Mouse (Mus musculus) ES-E14 (cell line): Measurements from ENCODE around the gene Foxd2. TPM values are rescaled to one million over a fixed set of nuclear protein-coding genes. Genes with fewer than 3 reads are reported as not detected.

Source experiments
- DNase-seq: peaks from one replicate; pipeline ENCODE4 v3.0.0-alpha.2; 2013; ENCODE audit warnings: low read depth, low spot score
- H3K27ac ChIP-seq: 2 replicates; pipeline ENCODE4 v1.5.1; 2012; ENCODE audit warnings: low read depth, mild to moderate bottlenecking, low read length, moderate library complexity, mixed read lengths; ENCODE audit not compliant: poor library complexity, insufficient read depth, severe bottlenecking
- H3K36me3 ChIP-seq: 2 replicates; pipeline ENCODE4 v1.6.1; 2012; ENCODE audit warnings: mild to moderate bottlenecking, low read length, moderate library complexity, mixed read lengths; ENCODE audit not compliant: control insufficient read depth, poor library complexity, insufficient read depth, severe bottlenecking
- H3K4me1 ChIP-seq, 2 experiments: fragments of 150-350 bp in 1 of 2; sonication (generic) in 1 of 2; 2 replicates each; pipeline ENCODE4 v1.6.1; 2012; ENCODE audit warnings: low read length in 2 of 2, mild to moderate bottlenecking in 1 of 2, mixed read lengths in 1 of 2; ENCODE audit not compliant: control insufficient read depth in 2 of 2, insufficient read depth in 2 of 2, poor library complexity in 1 of 2
- H3K4me3 ChIP-seq, 2 experiments: fragments of 150-350 bp in 1 of 2; sonication (generic) in 1 of 2; 2 replicates each; pipeline ENCODE4 v1.5.1; 2012; ENCODE audit warnings: low read length in 2 of 2, low read depth in 1 of 2, mild to moderate bottlenecking in 1 of 2, mixed read lengths in 1 of 2; ENCODE audit not compliant: insufficient read depth in 1 of 2, poor library complexity in 1 of 2, severe bottlenecking in 1 of 2
- H3K9ac ChIP-seq: 2 replicates; pipeline ENCODE4 v1.6.1; 2012; ENCODE audit warnings: low read depth, mild to moderate bottlenecking, low read length, mixed read lengths; ENCODE audit not compliant: poor library complexity, insufficient read depth, severe bottlenecking
- H3K9me3 ChIP-seq: fragments of 150-350 bp; sonication (generic); 2 replicates; pipeline ENCODE4 v1.6.1; 2012; ENCODE audit warnings: low read depth, mild to moderate bottlenecking, low read length; ENCODE audit not compliant: control insufficient read depth, insufficient read depth
- CHD2 ChIP-seq: IDR thresholded peaks from 2 replicates; pipeline ENCODE4 v1.6.1; 2014; ENCODE audit warnings: mild to moderate bottlenecking, low read depth, low read length, inconsistent platforms
- HCFC1 ChIP-seq: IDR thresholded peaks from 2 replicates; pipeline ENCODE4 v1.6.1; 2012; ENCODE audit warnings: low read length, inconsistent platforms, borderline replicate concordance; ENCODE audit not compliant: insufficient read depth
- MAFK ChIP-seq: IDR thresholded peaks from 2 replicates; pipeline ENCODE4 v1.6.1; 2014; ENCODE audit warnings: mild to moderate bottlenecking, low read depth, low read length, inconsistent platforms; ENCODE audit not compliant: insufficient read depth
- ZC3H11A ChIP-seq: IDR thresholded peaks from 2 replicates; pipeline ENCODE4 v1.6.1; 2012; ENCODE audit warnings: low read depth, mild to moderate bottlenecking, inconsistent platforms, low read length, borderline replicate concordance
- ZNF384 ChIP-seq: IDR thresholded peaks from 2 replicates; pipeline ENCODE4 v1.6.1; 2012; ENCODE audit warnings: low read depth, low read length, inconsistent platforms
- in situ Hi-C, 2 experiments: fragments of 600-800 bp; cut with MboI; formaldehyde crosslinking; loops; one replicate each; pipeline ENCODE4 v1.15.1; 2025; ENCODE audit warnings: low sequenced_read_pairs in 2 of 2, inconsistent platforms in 1 of 2; ENCODE audit not compliant: unreplicated experiment in 2 of 2
- total RNA-seq: library from RNA; depleted of rRNA; stranded (reverse); fragments of 300-350 nt; gene quantifications from 2 replicates; pipeline ENCODE4 v1.2.3, GENCODE M21; 2012

The Foxd2 gene
- total RNA-seq, 1 experiment: 0.09 TPM

- Histone ChIP-seq H3K9ac (no peak overlapping the region), H3K4me1 (no peaks in the 10 kb centered on the region), H3K36me3 (no peaks in the 10 kb centered on the region), H3K27ac (no peak overlapping the region), H3K9me3 (no peaks in the 10 kb centered on the region), H3K4me3 (no peak overlapping the region)
- no peak for DNase-seq
- no peak for TF ChIP-seq CHD2
- no peak for TF ChIP-seq ZNF384
- TF ChIP-seq MAFK: no peak
- in situ Hi-C loops: no loop called here
Observed at GRCm38 (mm10) chr4:114947852-114948481, 39.3 kb upstream of the Foxd2 start.

GRCm38 (mm10) chr4:114947395-114947794 is 38.7 kb upstream of the Foxd2 start:
- peak; percentile 70 for TF ChIP-seq ZC3H11A
- no peak for TF ChIP-seq MAFK
- TF ChIP-seq CHD2: no peak
- TF ChIP-seq HCFC1: no peak
- no peaks in the 10 kb centered on the region for H3K9me3 ChIP-seq

GRCm38 (mm10) chr4:114946416-114946815 is 37.7 kb upstream of the Foxd2 start:
- DNase-seq: no peak
- H3K9ac ChIP-seq: no peak overlapping the region
- H3K4me1 ChIP-seq: no peaks in the 10 kb centered on the region
- TF ChIP-seq ZNF384: no peak
- no peak for TF ChIP-seq ZC3H11A
- TF ChIP-seq HCFC1: no peak
- TF ChIP-seq CHD2: no peak
- no peak for TF ChIP-seq MAFK
- no peaks in the 10 kb centered on the region for H3K9me3 ChIP-seq
- no peaks in the 10 kb centered on the region for H3K36me3 ChIP-seq
- no peak overlapping the region for H3K27ac ChIP-seq
- in situ Hi-C loops: no loop called here
- no peak overlapping the region for H3K4me3 ChIP-seq

More at GRCm38 (mm10) chr4:114947395-114947794, 38.7 kb upstream of the Foxd2 start:
- DNase-seq: peak; percentile 42
- Histone ChIP-seq H3K4me1 (no peaks in the 10 kb centered on the region), H3K27ac (no peak overlapping the region), H3K36me3 (no peaks in the 10 kb centered on the region), H3K9ac (no peak overlapping the region), H3K4me3 (no peak overlapping the region)
- in situ Hi-C loops: no loop called here

GRCm38 (mm10) chr4:114945021-114945420 is 36.3 kb upstream of the Foxd2 start:
- no peak for DNase-seq
- Histone ChIP-seq H3K36me3 (no peaks in the 10 kb centered on the region), H3K4me1 (no peaks in the 10 kb centered on the region), H3K9ac (no peak overlapping the region), H3K4me3 (no peak overlapping the region), H3K9me3 (no peaks in the 10 kb centered on the region), H3K27ac (no peak overlapping the region)
- TF ChIP-seq ZC3H11A (no peak), MAFK (no peak), HCFC1 (no peak), CHD2 (no peak), ZNF384 (no peak)
- in situ Hi-C loops: no loop called here

- Histone ChIP-seq H3K9ac (no peak overlapping the region), H3K36me3 (no peaks in the 10 kb centered on the region), H3K9me3 (no peaks in the 10 kb centered on the region), H3K4me1 (no peaks in the 10 kb centered on the region), H3K27ac (no peak overlapping the region), H3K4me3 (no peak overlapping the region)
- in situ Hi-C loops: no loop called here
- TF ChIP-seq MAFK (no peak), HCFC1 (no peak), ZNF384 (no peak), CHD2 (no peak), ZC3H11A (no peak)
- no peak for DNase-seq
Observed at GRCm38 (mm10) chr4:114942583-114942982, 33.9 kb upstream of the Foxd2 start.
